Mouse (Mus musculus): ENCODE results near the gene Agbl1. TPM values are rescaled to one million over a fixed set of nuclear protein-coding genes. Genes with fewer than 3 reads are reported as not detected.
A peak's percentile ranks its signal among the peaks of the same experiment; 100 is the strongest.

The Agbl1 gene
- polyA plus RNA-seq, 3 experiments from 2014 or later = 0.13 to 0.28 TPM; not detected in 1

DNA sequence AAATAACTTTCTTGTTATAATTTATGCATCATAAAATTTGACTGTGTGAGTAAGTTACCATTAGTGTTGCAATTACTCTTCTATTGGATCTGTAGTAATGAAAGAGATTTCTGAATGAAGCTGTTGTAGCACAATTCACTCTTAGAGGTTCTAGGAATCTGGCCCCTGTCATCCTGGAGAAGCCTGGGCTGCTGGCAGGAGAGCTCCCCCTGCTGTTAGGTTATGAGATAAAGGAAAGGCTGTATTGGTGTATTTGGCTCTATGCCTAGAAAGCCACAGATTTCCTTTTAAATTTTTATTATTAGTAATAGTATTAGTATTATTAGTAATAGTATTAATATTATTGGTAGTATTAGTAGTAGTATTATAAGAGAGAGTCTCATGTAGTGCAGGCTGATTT, 711.8 kb downstream of the Agbl1 start:
- peak; percentile 56 for ATAC-seq

DNA sequence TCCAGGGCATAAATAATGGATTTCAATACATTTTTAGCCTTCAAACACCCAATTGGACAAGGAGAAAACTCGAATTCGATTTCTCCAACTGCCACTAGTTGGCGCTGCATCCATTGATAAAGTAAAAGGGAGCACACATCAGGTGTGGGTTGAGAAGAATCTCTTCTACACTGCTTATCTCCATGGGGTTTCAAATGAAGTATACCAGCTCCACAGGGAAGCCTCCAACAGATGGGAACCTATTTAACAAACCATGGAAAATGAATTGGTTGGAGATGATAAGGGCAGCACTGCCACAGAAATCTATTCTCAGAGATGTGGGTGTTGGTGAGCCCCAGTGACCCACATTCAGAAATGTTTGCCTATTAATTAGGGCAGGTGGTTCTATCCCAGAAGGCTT, 741.6 kb downstream of the Agbl1 start:
- ATAC-seq = no peak

DNA sequence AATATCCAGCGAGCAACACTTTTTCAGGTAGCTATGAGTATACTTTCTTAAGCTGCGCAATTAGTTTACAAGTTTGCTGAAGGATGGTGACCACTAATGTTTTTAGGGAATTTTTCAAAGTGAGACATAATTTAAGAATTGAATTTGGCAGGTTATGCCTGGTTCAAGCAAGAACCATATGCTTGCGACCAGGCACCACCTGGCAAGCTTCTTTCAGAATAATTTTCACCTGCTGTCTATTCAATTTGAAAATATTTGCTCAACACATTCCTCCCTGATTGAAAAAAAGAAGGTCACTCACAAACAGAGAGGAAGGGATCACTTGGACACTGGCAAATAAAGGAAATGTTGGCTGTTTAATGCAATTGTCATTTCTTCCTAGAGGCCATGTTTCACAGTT, 779.9 kb downstream of the Agbl1 start:
- ATAC-seq = no peak

DNA sequence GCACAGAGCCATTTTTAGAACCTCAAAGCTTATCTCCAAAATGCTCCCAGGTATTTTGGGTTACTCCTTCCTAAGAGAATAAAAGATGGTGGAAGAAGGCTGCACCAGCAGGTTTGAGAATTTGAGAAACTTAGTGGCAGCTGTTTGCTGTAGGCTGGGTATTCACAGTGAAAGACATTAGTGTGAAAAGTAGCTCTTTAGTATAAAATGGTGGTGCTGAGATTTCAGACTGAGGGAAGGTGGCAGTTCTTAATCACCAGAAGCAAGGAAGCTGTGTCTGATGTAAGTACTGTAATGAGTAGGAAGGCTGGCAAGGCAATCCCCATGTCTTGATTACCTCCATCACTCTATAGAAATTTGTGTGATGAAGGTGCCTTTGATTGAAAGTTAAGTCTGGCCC, 799.3 kb downstream of the Agbl1 start:
- ATAC-seq = no peak

DNA sequence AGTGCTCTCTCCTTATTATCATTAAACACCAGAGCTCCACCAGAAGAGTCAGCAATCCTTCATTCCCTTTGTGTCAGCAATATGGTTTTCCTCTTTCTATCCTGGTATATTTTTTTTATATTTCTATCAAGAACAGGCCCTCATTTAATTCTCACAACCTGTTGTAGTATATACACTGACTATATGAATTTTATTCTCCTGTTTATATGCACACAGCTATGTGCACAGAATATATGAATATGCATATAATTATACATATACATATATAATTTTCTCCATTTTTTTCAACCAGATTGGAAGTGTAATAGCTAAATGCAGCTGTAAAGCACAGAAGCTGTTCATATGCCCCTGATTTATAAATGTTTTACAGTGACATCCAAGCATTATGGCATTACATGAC, 846.3 kb downstream of the Agbl1 start:
- no peak for ATAC-seq

DNA sequence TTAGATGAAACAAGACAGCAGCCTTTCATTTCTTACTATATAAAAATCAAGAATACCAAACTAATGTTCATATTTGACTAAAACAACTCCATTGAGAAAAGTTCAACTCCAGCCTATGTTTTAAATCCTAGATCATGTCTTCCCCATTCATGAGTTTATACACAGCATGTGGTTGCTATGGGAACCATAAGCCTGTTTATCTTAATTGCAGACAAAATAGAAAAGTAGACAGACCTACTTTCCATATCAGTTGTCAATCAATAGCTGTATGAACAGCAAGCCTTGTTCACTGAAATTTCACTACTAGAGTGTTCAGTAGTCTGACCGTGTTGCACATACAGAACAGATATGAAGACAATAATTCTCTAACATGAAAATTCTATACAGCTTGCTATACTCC, 857.6 kb downstream of the Agbl1 start:
- no peak for ATAC-seq

DNA sequence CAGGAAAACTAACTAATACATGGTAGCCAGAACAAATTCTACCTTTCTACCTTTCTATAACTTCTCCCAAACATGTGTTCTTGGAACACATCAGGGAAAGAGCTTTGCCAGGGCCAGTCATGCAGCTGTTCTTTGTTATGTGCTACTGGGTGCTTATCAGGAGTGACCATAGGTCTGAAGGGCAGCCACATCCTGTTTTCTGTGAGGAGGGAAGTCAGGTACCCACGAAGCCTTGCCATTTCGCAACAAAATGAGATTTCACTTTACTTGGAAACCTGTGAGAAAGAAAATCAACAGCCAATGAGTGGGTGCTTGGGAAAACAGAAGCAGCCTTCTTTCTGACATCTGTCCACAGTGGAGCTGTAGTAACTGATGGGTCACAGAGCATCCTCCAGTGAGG, 865.5 kb downstream of the Agbl1 start:
- ATAC-seq = no peak

DNA sequence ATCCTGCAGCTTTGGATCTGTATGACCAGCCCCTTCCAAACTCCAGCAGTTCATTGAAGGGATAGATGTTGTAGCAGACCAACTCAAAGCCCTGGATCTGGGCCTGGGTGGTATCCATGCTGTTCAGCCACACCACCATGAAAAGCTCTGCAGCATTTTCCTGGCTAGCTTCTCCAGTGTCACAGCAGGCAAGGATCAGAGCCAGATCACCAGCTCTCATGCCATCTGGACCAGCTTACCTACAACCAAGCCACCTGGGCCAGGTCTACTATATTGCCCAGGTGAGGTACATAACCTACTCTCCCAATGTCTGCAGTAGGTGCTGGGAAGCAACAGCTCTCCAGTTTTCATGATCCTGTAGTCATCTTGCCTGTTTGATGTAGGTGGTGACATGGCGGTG, 884.3 kb downstream of the Agbl1 start:
- no peak for ATAC-seq

DNA sequence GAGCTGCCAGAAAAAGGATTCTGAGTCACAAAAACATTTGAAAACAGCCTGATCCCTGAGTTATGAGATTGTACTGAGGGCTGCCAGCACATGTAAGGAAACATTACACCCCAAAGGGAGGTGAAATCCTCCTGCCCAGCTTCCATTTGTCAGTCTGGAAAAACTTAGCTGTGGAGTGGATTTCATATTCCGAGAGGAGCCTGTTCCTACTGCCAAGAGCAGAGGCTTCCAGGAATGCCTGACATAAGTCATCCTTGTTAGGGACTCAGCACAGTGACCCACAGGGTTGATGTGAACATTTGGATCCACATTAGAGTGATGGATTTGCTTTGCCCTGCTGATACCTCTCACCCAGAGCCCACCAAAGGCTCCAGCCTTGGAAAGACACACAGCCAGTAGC, 899.4 kb downstream of the Agbl1 start:
- no peak for ATAC-seq

DNA sequence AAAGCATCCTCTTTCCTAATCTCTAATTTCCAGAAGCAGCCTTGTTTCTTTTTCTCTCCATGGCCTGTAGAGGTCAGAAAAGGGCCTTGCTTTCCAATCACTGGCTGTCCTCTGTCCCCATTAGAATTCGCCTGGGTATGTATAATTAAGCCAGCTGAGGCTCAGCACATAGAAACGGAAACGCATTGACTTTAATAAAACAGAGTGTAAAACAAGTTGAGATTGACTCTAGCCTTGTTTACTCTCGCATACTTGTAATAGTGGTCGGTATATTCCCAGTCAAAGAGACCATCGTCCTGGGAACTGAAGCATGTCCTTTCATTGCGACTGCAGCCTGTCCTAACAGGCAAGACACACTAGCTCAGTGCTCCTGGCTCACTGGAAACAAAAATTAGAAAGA, 902.3 kb downstream of the Agbl1 start:
- peak; percentile 28 for ATAC-seq

DNA sequence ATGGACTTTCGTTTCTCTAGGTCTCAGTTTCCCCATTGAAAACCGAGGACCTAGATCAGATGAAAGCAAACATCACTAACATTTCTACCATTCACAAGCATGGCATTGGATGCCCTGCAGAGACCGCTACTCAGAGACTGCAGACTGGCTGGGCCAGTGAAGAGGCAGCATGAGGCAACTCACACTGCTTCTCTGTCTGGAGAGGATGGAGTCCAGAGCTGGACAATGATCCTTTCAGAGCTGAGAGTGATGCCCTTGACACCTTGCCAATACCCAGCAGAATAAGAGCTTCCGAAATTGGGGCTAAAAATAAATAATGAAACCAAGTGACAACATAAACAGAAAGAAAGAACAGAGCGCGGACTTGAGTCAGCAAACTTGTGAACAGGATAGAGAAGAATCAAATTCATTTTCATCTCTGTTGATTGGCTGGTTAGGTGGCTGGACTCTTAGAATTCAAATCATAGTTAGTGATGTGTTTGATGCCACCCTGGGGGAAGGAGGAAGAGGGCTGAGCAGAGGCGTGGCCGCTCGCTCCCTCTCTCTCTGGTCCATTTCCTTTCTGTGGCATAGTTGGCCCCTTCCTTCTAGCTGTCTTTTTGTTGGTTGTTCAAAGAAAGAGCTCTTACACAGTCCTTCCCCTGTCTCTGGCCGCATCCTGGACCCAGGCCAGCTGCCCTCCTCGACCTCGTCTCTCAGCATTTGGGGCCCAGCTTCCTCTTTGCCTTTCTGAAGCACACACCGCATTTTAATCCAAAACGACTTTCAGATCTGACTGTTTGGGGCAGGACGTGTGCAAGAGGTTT, 903.1 kb downstream of the Agbl1 start:
- ATAC-seq = peak; percentile 61

DNA sequence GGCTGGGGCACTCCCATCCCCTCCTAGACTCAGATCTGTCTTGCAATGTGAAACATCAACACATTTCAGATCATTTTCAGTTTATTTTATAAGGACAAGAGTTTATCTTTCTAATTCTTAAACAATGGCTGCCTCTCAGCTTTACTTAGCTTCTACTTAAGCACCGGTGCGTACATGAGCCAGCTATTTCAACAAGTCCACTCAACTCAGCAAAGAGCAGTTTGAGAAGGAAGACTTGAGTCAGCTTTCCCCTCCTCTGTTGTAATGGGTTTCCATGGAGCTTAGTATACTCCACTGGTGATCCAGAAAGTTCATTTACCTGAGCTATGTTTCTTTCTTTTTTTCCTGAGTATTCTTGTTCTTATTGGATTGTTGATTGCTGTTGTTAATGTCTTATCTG, 905.2 kb downstream of the Agbl1 start:
- no peak for ATAC-seq

DNA sequence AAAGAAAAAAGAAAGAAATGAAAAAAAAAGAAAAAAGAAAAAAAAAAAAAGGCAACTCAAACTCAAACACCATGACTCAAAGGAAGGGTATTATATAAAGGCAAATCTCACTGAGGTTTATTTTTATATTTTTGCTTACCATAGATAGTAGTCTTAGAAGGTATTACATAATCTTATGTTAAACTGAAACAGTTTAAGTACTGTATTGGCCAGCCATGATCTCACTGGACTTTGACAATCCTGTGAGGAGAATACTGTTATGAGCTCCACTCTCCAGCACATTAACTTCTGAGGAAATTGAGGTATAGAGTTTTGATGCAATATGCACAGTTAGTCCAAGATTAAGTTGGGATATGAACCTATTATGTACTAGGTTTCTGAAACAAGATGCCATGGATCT, 909.0 kb downstream of the Agbl1 start:
- ATAC-seq = no peak

DNA sequence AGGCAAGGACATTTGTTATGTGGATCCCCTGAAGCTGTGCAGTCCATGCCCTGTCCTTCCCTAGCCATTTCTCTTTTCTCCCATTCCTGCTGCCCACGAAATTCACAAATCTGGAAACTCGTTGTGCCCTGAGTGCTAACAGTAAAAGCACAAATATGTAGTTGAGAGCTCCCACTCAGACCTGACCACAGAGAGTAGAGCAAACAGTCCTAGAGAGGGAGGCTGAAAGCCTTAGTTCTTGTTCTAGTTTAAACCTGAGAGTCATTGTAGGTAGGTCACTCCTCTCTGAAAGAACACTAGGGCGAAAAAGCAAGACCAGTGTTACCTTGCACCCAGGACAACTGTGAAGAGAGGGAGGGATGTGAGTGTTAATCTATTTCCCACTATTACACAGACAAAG, 917.8 kb downstream of the Agbl1 start:
- no peak for ATAC-seq

DNA sequence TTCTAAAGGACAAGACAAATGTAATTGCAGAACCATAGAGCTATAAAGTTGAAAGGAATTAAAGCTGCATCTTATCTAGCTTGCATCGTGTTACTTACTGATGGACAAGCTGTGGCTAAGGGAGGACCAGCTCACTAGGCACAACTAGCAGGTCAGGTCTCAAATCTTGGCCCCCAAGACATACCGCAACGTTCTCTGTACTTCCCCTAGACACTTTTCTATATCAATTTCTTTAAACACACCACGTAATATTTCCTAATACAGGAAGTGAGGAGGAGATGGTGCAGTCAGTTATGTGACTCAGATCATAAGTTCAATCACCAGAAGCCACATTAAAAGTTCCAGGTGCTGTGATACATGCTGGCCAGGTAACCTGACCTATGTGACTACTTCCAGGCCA, 919.1 kb downstream of the Agbl1 start:
- no peak for ATAC-seq

DNA sequence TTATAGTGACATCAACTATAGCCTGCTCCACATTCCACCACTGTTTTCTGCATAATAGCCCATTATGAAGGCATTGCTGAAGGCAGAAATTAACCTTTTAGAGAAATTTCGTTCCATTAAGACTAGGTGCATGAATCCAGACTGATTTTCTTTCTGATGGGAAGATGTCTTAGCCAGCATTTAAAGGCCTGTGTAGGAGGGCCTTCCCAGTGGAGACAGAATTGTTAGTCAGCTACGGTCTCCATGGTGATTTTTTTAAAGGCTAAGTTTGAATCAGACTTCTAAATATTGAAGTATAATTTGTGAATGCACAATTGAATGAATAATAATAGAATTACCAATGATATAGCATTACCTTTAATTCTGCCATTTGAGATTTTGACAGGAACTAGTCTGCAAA, 920.2 kb downstream of the Agbl1 start:
- ATAC-seq = no peak

DNA sequence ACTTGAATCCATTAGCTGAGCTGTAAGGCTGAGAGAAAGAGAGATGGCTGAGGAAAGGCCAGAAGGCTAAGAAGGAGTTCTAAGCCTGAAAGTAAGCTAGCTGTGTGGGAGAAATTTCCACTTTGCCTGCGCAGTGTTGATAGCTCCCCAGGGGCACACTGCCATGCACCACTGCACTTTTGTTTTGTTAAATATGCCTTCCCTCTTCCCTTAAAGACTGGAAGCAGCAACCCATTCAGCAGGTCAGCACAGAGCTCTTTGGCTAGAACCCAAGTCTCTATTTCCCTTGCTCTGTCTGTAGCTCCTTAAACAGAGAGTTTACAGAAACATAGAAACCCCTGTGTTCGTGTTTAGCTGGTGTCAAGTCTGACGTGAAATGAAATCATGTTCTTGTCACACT, 922.7 kb downstream of the Agbl1 start:
- ATAC-seq = no peak

DNA sequence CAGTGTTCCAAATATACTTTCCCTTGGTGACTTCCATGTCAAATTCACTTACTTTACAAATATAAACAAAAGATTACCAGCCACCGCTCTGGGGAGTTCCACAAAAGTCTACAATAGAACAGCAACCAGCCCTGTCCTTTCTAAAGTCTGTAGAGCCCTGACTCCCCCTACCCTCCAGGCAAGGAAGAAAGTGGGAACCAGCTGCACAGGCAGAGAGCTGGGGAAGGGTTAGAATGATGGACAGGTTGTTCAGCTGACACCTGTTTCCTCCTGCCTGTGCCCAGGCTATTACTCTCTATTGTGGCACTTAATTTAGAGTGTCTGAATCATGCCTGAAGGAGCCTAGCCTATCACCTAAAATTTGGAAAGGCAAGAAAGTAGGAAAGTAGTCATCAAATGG, 923.2 kb downstream of the Agbl1 start:
- ATAC-seq = no peak

DNA sequence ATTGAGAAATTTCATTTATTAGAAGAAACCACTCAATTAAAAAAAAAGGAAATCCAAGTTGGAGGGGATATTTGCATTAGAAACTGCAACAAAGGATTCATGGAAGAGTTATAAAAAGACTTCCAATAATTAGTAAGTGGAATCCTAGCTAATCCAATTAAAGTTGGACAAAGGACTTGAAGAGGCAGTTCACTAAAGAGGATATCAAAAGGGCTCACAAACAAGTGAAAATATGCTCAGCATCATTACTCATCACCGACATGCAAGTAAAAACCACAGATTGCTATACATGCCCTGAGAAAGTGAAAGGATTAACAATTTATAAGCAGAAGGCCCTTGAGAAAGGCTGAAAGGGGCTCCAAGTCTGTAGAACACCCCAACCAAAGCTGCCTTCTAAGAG, 935.2 kb downstream of the Agbl1 start:
- ATAC-seq = no peak

All from inflammation-experienced regulatory T-cells, adult 6 months (primary cell).